Mouse (Mus musculus) adrenal gland, adult 8-10 months (tissue): ENCODE data around the gene Crtac1. TPM values are rescaled to one million over a fixed set of nuclear protein-coding genes. Genes with fewer than 3 reads are reported as not detected.

Experiments used
- DNase-seq: peaks from one replicate; pipeline ENCODE4 v3.0.0; 2022
- total RNA-seq, 4 experiments: library from RNA; stranded (reverse); gene quantifications; 2 replicates each; pipeline ENCODE4 v1.2.4; 2022

Gene Crtac1
- 1 to 10 TPM in 2 of 4 experiments, under 1 TPM in 2; 0.26 to 2.3 (median 0.73) TPM for total RNA-seq

- DNase-seq: no peak
Observed at GRCm38 (mm10) chr19:42431485-42432190, at the start of gene Crtac1. Gene Crtac1 (minus strand): TSS chr19:42431783.

GRCm38 (mm10) chr19:42478303-42478702, 46.7 kb upstream of the Crtac1 start:
- DNase-seq: no peak

GRCm38 (mm10) chr19:42477769-42478168, 46.2 kb upstream of the Crtac1 start:
- no peak for DNase-seq

- no peak for DNase-seq
Observed at GRCm38 (mm10) chr19:42472831-42473230, 41.2 kb upstream of the Crtac1 start.

GRCm38 (mm10) chr19:42471571-42471970, 40.0 kb upstream of the Crtac1 start:
- DNase-seq: no peak

- no peak for DNase-seq
Observed at GRCm38 (mm10) chr19:42461851-42462250, 30.3 kb upstream of the Crtac1 start.

GRCm38 (mm10) chr19:42461353-42461752, 29.8 kb upstream of the Crtac1 start:
- DNase-seq: no peak

GRCm38 (mm10) chr19:42459512-42459911, 27.9 kb upstream of the Crtac1 start:
- no peak for DNase-seq

GRCm38 (mm10) chr19:42454481-42455236, 23.1 kb upstream of the Crtac1 start:
- DNase-seq: no peak

GRCm38 (mm10) chr19:42454006-42454405, 22.4 kb upstream of the Crtac1 start:
- no peak for DNase-seq

- DNase-seq: no peak
Observed at GRCm38 (mm10) chr19:42452539-42452938, 21.0 kb upstream of the Crtac1 start.

- no peak for DNase-seq
Observed at GRCm38 (mm10) chr19:42448539-42448938, 17.0 kb upstream of the Crtac1 start.

- DNase-seq: no peak
Observed at GRCm38 (mm10) chr19:42443887-42444409, 12.4 kb upstream of the Crtac1 start.

GRCm38 (mm10) chr19:42443266-42443665, 11.7 kb upstream of the Crtac1 start:
- no peak for DNase-seq

- no peak for DNase-seq
Observed at GRCm38 (mm10) chr19:42442246-42443197, 10.9 kb upstream of the Crtac1 start.

GRCm38 (mm10) chr19:42440089-42440488, 8.5 kb upstream of the Crtac1 start:
- no peak for DNase-seq

GRCm38 (mm10) chr19:42439353-42439752, 7.8 kb upstream of the Crtac1 start:
- DNase-seq: no peak

GRCm38 (mm10) chr19:42435621-42436020, 4.0 kb upstream of the Crtac1 start:
- no peak for DNase-seq

- DNase-seq: no peak
Observed at GRCm38 (mm10) chr19:42432761-42433160, 1.2 kb upstream of the Crtac1 start.

- DNase-seq: peak; percentile 6
Observed at GRCm38 (mm10) chr19:42432191-42432590, 608 bp upstream of the Crtac1 start.

GRCm38 (mm10) chr19:42430981-42431380, 602 bp downstream of the Crtac1 start:
- no peak for DNase-seq

- DNase-seq: no peak
Observed at GRCm38 (mm10) chr19:42429410-42429809, 2.2 kb downstream of the Crtac1 start.
